Mouse (Mus musculus) fat pad, adult 2 months (tissue): ENCODE measurements around the gene Abca13.
A peak's percentile ranks its signal among the peaks of the same experiment; 100 is the strongest.
"Not testable (repeated sequence)": the region's sequence is repeated elsewhere in the genome, so short reads cannot be mapped to it uniquely, and the experiment has no call there.

ENCODE experiments used
- DNase-seq: peaks from one replicate; pipeline ENCODE4 v3.0.0-alpha.2; 2011; ENCODE audit warnings: low read depth, low spot score; ENCODE audit errors: extremely low read depth

Abca13 gene

DNA sequence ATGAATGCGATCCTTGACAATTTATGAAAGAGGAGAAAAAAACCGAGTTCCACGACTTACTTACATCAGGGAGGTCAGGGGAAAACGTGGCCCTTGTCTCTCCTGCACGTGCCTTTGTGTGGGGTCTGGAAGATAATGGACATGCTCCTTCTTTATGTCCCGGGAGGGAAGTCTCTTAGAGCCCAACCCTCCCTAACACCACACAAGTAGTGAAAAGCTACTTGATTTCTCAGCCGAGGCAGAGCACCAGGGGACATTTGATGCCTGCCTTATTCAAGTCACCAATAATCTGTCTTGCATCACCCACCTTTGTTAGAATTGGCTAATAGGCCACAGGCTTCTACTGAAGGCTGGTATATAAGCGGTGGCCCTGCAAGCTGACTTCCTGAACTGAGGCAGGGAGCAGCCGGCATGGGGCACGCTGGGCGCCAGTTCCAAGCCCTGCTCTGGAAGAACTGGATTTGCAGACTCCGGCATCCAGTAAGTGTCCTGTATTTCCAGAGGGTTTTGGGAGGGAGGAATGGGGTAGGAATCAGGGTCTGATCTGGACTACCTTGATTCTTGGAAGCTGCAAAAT is at the start of gene Abca13:
TSS of gene Abca13 (plus strand) at position 388 of the 577 bp plus-strand sequence.
- peak; percentile 19 for DNase-seq

DNA sequence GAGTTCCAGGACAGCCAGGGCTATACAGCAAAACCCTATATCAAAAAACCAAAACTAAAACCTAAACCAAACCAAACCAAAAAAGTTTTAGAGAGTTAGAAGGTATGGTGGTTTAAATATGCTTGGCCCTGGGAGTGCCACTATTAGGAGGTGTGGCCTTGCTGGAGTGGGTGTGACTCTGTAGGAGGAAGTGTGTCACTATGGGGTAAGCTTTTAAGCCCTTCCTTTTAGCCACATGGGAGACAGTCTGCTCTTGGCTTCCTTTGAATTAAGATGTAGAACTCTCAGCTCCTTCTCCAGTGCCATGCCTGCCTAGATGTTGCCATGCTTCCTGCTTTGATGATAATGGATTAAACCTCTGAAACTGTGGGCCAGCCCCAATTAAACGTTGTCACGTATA is 46.6 kb upstream of the Abca13 start:
- DNase-seq: no peak

DNA sequence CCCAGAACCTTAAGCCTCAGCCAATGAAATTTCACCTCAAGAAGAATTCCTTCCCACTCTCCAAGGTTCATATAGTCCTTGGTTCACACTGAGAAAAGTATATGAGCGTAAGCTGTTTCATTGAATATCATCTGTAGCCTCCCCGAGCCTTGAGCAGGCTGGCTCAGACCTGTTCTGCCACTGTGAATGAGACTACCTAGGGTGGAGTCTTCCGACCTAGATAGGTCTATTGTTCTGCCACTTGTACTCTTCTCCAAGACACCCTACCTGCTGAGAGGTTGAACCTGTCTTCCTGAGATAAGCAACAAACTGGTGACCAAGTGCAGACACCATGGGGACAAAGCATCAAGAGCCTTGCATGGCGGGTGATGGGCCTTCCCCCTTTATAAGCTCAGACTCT is 45.6 kb upstream of the Abca13 start:
- DNase-seq: no peak

DNA sequence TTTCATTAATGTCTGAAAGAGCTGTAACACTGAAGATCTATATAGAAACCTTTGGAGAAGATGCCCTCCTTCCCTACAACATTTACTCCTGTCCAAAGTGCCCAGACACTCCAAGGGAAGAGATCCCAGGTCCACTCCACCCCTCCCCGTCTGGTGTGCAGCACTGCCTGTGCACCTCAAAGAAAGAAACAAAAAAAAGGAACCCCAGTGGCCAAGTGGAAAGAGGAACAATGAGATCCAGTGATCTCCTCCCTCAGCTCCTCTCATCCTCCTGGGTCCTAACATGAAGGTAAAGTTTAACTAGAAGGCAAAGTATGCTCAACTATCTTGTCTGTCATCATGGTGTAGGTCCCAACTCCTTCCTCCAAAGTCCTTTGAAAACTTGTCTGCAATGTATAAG is 45.1 kb upstream of the Abca13 start:
- no peak for DNase-seq

DNA sequence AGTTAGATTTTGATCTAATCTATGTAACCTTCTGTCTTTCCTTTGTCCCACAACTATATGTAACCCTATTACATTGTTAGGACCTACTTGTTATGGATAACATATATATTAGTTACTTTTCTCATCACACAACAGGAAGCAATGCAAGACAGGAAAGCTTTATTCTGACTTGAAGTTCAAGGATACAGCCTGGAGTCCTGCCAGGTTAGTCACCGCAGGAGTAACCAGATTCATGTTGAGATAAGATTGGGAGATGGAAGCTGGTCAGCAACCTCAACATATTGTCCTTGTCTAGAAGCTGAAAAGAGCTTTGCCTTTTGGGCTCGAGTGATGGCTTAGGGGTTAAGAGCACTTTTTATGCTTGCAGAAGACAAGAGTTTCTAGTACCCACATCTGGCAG is 43.5 kb upstream of the Abca13 start:
- no peak for DNase-seq

DNA sequence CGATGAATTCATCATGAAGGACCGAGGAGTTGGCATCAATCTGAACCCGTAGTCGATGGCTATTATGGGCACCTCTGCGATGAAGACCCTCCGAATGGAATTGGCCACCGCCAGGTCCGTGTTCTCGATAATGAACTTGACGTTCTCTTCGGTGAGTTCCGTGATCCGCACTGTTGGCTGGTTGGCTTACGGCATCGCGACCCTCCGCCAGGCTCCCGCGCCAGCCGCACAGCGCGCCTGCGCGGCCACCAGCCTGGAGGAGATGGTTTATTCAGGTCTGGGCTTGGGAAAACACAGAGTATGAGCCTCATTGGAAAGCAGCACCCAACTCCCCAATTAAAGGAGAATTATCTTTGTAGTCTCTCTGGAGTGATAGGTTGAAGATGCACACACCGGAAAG is 41.3 kb upstream of the Abca13 start:
- not testable (repeated sequence) for DNase-seq

DNA sequence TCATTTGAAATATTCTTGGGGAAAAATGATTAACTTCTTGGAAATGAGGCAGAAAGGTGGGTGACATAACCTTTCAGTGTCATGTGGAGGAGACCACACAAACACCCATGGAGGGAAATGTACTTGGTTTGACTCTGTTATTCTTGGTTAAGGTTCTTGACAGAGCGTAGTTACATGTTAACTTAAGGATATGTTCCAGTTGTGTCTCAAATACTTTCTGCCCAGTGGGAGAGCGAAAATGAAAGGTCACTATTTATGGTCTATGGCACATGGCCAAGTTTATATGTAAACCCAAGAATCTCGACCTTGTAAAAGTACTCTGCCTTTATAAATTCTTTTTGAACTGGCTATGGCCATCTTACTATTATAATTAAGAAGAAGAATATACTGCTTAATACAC is 31.8 kb upstream of the Abca13 start:
- no peak for DNase-seq

DNA sequence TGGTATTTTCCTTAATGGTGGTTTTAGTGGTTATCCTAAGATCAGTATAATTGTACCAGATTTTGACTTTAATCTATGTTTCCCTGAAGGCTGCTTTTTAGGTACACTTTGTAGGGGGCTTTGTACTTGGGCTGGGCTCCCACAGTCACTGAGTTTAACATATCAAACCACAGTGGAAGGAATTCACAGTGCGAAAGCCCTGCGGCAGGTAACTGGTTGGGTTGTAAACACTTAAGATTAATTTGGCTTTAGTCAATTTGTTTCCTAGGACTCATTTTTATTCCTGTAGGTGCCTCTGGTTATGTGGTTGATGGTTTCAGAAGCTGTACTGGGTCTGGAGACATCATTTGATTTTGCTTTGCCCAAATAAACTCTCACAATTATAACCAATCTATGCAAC is 24.4 kb upstream of the Abca13 start:
- no peak for DNase-seq

DNA sequence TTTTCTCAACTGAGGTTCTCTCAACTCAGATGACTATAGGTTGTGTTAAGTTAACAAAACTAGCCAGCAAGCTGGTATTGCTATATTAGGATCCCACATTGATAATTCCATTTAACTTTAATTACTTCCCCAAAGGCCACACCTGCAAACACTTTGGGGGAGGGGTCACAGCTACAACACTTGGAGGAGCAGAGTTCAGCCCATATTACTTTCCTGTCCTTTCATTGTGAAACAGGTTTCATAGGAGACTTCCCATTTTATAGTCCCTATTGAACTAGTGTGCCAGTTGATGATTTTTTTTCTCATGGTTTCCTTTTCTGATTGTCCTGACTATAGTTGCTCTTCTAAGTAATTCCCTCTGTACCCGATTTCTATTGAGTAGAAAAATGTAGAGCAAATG is 10.3 kb upstream of the Abca13 start:
- no peak for DNase-seq

DNA sequence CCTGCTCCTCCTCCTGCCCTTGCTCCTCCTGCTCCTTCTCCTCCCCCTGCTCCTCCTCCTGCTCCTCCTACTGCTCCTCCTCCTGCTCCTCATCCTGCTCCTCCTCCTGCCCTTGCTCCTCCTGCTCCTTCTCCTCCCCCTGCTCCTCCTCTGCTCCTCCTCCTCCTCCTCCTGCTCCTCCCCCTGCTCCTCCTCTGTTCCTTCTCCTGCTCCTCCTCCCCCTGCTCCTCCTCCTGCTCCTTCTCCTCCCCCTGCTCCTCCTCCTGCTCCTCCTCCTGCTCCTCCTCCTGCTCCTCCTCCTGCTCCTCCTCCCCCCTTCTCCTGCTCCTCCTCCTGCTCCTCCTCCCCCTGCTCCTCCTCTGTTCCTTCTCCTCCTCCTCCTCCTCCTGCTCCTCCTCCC is 2.3 kb upstream of the Abca13 start:
- not testable (repeated sequence) for DNase-seq

DNA sequence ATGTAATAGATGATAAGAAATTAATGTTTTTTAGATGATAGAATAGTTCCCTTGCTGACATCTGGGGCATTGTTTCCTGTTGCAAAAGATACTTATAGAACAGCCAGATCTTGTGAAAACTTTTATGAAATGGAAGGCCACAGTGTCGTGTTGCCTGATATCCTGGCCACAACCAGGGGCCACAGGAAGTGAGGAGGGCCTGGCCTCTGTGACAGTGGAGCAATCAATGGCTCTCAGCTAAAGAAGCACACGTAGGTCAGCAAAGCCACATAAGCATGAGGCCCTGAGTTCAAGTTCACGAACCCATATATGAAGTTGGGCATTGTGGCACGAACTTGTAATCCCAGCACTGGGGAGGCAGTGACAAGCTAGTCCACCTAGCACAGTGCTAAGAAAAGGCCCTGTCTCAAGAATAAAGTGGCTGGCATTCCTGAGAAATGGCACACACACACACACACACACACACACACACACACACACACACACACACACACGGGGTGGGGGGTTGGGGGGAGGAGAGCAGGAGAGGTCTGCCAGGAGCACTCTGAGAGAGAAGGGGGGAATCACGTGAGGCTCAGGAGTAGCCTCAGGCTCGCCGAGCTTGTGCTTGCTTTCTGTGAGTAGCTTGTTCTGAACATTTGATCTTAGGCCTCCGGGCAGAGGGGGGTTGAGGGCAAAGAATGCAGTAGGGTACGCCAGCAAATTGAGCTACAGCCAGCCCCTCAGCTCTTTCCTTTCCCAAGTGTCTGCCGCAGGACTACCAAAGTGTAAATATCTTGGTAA is 779 bp upstream of the Abca13 start:
- peak; percentile 34 for DNase-seq

DNA sequence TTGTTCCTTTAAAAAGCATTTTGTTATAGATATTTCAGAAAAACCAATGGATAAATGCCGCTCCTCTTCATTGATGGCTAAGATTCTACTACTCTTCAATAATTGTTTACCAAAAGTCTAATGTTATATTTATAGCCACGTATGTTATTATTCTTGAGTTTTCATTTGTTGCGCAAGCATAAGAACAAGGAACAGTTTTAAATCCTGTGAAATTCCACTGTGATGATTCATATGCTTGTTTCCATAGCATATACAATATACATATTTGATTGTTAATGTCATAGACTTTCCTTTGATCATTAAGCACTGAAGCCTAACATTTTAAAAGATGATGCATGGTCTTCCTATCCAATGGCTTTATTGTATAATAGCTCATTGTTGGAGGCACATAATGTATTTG is 3.1 kb downstream of the Abca13 start:
- DNase-seq: no peak

DNA sequence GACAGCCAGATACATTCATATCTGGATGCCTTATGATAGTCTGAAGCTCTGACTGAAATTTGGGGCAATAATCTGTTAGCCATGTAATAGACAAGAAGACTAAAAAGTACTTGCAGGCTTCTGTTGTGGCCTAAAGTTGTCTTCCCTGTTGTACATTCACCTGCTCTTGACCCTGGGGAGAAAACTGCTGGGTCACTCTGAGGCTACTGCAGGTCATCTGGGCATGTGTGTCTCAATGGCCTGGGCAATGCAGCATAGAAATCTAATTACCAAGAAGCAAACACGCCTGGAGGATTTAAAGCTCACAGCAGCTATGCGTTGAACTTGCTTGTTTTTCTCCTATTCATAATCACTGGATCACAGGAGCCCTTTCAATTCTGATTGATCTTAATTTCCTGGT is 8.1 kb downstream of the Abca13 start:
- no peak for DNase-seq

DNA sequence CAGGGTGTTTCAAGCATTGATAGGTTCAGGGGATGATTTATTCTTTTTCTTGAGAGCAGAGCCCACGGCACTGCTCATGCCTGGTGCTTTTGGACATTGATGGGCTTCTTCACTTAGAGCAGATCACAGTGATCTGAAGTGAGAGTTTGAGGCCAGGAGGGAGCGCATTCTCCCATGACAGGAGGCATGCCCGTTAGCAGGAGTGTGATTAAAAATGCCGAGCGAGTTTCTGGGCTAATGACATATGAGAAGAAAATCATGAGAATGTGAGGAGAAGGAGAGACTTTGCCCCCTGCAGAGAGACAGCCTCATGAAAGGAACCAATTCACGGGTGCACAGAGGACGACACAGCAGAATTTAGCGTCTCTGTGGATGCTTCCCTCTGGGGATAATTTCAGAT is 19.0 kb downstream of the Abca13 start:
- DNase-seq: no peak

DNA sequence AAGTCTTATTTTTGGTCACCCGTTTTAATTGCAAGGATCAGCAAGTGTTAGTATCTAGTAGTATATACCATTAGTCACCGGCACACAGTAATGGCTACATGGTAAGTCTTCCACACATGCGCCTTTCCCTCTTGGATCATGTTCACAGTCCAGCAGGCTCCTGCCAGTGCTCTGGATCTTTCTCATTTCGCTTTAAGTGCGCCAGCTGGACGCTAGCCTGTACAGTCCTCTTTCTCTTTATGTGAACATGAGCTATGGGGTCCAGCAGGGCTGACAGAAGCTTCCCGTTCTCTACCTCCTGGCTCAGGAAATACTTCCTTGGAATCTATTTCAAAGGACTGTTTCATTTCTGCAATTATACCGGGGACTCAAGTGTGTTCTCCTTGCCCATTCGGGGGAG is 21.8 kb downstream of the Abca13 start:
- DNase-seq: no peak

DNA sequence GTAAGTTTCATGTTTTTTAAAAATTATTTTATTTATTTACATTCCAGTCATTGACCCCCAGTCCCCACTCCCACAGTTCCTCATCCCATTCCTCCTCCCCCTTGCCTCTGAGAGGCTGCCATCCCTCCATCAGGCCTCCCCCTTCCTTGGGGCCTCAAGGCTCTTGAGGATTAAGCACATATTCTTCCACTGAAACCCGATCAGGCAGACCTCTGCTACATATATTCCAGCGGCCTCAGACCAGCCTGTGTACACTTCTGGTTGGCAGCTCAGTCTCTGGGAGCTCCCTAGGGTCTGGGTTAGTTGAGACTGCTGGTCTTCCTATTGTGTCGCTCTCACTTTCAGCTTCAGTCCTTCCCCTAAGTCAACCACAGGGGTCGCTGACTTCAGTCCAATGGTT is 24.5 kb downstream of the Abca13 start:
- no peak for DNase-seq

DNA sequence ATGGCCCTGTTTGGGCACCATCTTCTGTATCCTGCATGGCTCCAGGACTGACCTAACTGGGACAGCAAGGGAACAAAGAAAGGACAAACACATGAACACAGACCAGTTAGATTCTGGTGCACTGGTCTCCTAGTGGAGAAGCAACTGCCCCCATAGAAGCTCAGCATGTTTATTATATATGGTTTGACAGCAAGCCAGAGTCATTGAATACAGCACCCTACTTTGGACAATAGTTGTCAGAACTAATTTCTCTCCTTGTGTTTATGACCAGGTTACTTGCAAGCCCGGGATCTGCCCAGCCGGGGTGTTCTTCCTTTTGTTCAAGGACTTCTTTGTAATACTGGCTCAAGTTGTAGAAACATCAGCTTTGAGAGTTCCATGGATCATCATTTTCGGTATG is 28.8 kb downstream of the Abca13 start:
- DNase-seq: no peak

DNA sequence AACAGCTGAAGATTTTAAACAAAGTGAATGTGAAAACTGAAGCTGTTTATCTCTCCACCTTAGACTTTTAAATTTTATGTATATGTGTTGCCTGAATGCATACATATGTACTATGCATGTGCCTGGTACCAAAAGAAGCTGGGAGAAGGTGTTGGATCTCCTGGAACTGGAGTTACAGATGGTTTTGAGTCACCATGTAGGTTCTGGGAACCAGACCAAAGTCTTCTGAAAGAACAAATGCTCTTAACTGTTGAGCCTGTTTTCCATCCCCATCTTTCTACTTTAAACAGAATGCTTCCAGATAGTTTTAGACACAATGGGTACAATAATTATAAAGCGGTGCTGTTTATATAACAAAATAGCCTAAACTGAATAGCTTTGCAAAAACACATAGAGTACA is 29.9 kb downstream of the Abca13 start:
- DNase-seq: no peak

DNA sequence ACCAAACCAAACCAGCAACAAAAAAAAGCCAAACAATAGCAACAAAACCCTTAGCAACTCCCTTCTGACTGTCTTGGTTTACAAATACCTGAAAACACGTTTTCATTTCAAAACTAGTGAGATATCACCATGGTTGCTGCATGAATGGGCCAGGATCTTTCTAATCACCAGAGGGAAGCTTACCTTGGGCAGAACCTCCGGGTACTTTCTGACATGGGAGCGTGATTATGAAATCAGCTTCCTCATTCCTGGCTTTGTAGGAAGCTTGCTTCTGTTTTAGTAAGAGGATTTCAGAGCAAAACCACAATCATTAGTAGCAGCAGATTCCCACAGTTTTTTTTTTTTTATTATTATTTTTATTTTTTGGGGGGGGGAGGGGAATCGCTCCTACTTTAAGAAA is 34.7 kb downstream of the Abca13 start:
- DNase-seq: no peak

DNA sequence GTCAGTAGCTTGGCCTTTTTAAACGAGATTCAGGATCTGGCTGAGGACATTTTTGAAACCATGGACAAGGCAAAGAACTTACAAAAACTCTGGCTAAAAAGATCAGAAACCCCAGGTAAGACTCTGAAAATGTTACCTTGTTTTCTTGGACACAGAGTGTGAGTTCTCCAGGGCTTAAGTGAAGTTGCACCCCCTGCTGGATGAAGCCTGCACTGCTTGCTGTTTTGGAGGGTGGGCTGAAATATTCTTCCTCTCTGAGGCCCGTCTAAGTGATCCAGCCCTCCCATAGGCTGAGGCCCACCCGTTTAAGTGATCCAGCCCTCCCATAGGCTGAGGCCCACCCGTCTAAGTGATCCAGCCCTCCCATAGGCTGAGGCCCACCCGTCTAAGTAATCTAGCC is 57.9 kb downstream of the Abca13 start:
- DNase-seq: not testable (repeated sequence)

DNA sequence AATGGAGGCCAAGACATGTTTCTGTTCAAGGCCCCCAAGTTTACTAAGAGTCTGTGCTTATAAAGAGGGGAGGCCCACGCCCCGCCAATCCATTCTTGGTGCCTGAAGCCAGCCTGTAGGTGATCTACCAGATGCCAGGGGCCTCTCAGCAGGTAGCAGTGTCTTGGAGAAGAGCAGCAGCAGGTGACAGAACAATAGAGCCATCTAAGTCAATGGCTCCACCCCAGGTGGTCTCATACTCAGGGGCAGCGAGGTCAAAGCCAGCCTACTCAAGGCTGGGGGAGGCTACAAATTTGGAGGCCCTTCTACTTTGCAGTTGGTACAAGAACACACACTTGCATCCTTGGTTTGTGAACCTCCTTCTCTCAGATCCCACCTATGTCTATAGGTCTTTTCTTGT is 71.3 kb downstream of the Abca13 start:
- DNase-seq: not testable (repeated sequence)

DNA sequence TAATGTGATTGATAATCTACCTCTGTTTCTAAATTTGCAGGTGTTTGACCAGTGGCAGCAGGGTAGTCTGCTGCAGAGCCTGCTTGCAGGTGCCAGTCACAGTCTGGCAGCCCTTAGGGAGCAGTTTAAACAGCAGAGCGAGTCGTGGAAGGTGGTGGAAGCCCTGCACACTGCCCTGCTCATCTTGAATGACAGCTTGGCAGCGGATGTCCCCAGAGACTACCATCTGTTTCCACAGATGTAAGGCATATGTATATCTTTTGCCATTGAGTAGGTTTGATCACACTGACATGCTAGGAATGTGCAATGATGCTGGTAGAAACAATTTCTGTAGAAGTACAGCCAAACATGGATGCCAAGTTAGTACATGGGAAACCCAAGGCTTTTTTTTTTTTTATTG is 77.3 kb downstream of the Abca13 start:
- DNase-seq: no peak

DNA sequence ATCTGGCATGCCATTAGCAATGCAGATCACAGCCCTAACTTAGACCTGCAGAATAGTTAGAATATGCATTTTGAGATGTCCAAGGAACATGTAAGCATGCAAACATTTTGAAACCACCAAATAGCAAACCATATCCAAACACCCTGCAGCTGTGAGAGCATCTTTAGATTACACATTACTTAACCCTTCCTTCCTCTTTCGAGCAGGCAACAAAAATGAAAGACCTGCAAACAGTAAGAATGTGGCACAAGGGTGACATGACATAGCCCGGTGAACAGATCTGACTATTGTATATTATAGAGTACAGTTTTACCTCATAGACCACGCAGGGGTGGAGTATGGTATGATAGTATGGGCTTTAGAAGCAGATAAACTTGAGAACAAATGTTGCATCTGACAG is 93.5 kb downstream of the Abca13 start:
- no peak for DNase-seq
